Mouse (Mus musculus) embryonic fibroblast, embryonic 13.5 days (primary cell): ENCODE measurements at regions not wholly inside any gene's neighbourhood (a gene's known extent, or its start where the extent isn't known, plus 50 kb on each side); places are given as distances from the start of the nearest gene placed in this dataset.

Source experiments
- H3K27ac ChIP-seq: 2 replicates; pipeline ENCODE4 v1.5.1; 2012; ENCODE audit warnings: low read length, control low read depth, inconsistent platforms; ENCODE audit not compliant: insufficient read depth
- H3K4me1 ChIP-seq: 2 replicates; pipeline ENCODE4 v1.6.1; 2011; ENCODE audit warnings: low read length; ENCODE audit not compliant: control insufficient read depth, insufficient read depth
- H3K4me3 ChIP-seq: 2 replicates; pipeline ENCODE4 v1.5.1; 2011; ENCODE audit warnings: mild to moderate bottlenecking, control low read depth, low read length; ENCODE audit not compliant: insufficient read depth
- CTCF ChIP-seq: IDR thresholded peaks from 2 replicates; pipeline ENCODE4 v1.5.1; 2011; ENCODE audit warnings: mild to moderate bottlenecking, control low read depth, low read length, moderate library complexity, borderline replicate concordance; ENCODE audit not compliant: insufficient read depth
- POLR2A ChIP-seq: IDR thresholded peaks from 2 replicates; pipeline ENCODE4 v1.6.1; 2011; ENCODE audit warnings: low read depth, mild to moderate bottlenecking, control low read depth, low read length, moderate library complexity

GRCm38 (mm10) chr12:7719080-7719479 is 258.4 kb upstream of the Apob start:
- TF ChIP-seq CTCF (no peak), POLR2A (no peak)
- no peaks in the 10 kb centered on the region for H3K4me1 ChIP-seq

GRCm38 (mm10) chr12:7724992-7725391 is 252.5 kb upstream of the Apob start:
- no peaks in the 10 kb centered on the region for H3K4me1 ChIP-seq
- TF ChIP-seq CTCF (no peak), POLR2A (no peak)

More at GRCm38 (mm10) chr12:7719080-7719479, 258.4 kb upstream of the Apob start:
- H3K4me3 ChIP-seq = no peak overlapping the region
- H3K27ac ChIP-seq = no peak overlapping the region

DNA sequence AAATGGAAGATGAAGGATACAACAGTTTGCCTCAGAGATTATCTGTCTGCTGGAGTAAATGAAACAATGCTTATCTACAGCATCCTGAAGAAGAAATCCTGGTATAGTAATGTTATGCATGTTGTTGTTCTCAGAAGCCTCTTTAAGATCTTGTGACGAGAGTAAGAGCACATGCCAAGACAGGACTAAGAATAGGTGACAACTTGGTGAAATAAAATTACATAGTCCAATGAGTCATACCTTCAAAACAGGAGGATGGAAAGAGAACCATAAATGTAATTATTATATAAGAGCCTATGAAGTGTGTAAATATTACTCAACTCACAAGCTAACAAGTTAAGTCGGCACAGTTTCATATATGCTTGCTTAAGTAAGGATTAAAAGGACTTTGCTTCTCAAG is 239.4 kb upstream of the Apob start:
- no peak overlapping the region for H3K27ac ChIP-seq
- TF ChIP-seq POLR2A (no peak), CTCF (no peak)
- H3K4me1 ChIP-seq = no peaks in the 10 kb centered on the region
- no peak overlapping the region for H3K4me3 ChIP-seq

More at GRCm38 (mm10) chr12:7724992-7725391, 252.5 kb upstream of the Apob start:
- Histone ChIP-seq H3K4me3 (no peak overlapping the region), H3K27ac (no peak overlapping the region)

- Histone ChIP-seq H3K27ac (no peak overlapping the region), H3K4me3 (no peak overlapping the region), H3K4me1 (no peaks in the 10 kb centered on the region)
- TF ChIP-seq CTCF (no peak), POLR2A (no peak)
Observed at GRCm38 (mm10) chr12:7738629-7739351, 238.7 kb upstream of the Apob start.

- no peak overlapping the region for H3K4me3 ChIP-seq
- no peak overlapping the region for H3K27ac ChIP-seq
- no peaks in the 10 kb centered on the region for H3K4me1 ChIP-seq
- TF ChIP-seq CTCF (no peak), POLR2A (no peak)
Observed at GRCm38 (mm10) chr12:7739352-7739994, 238.0 kb upstream of the Apob start.

GRCm38 (mm10) chr12:7746708-7747107 is 230.7 kb upstream of the Apob start:
- Histone ChIP-seq H3K4me1 (no peaks in the 10 kb centered on the region), H3K27ac (no peak overlapping the region), H3K4me3 (no peak overlapping the region)
- TF ChIP-seq CTCF (no peak), POLR2A (no peak)

- no peak overlapping the region for H3K4me3 ChIP-seq
- TF ChIP-seq CTCF (no peak), POLR2A (no peak)
- no peaks in the 10 kb centered on the region for H3K4me1 ChIP-seq
- no peak overlapping the region for H3K27ac ChIP-seq
Observed at GRCm38 (mm10) chr12:7749319-7750238, 227.9 kb upstream of the Apob start.

GRCm38 (mm10) chr12:7754861-7755260 is 222.6 kb upstream of the Apob start:
- H3K27ac ChIP-seq = no peak overlapping the region
- H3K4me3 ChIP-seq = no peak overlapping the region
- TF ChIP-seq POLR2A = no peak
- no peak for TF ChIP-seq CTCF
- no peaks in the 10 kb centered on the region for H3K4me1 ChIP-seq

GRCm38 (mm10) chr12:7764795-7765697 is 212.4 kb upstream of the Apob start:
- no peak for TF ChIP-seq CTCF
- no peak for TF ChIP-seq POLR2A
- Histone ChIP-seq H3K27ac (no peak overlapping the region), H3K4me3 (no peak overlapping the region), H3K4me1 (no peaks in the 10 kb centered on the region)
